Mouse (Mus musculus): ENCODE data around the gene Anks6. TPM values are rescaled to one million over a fixed set of nuclear protein-coding genes. Genes with fewer than 3 reads are reported as not detected.

Anks6 gene
- total RNA-seq, 2 experiments from 2014 or later = 14.7 to 21.2 TPM

- intact Hi-C loops (cut with DNase I) = loop anchor here (5.0 kb wide), 4 partner anchors 44 to 306 kb away; no protein-coding TSS in a partner anchor
- no peak for DNase-seq (ENCODE audit: low spot score in 2 of 2)
Observed at GRCm38 (mm10) chr4:46992827-46993473, 64.3 kb downstream of the Anks6 start.

DNA sequence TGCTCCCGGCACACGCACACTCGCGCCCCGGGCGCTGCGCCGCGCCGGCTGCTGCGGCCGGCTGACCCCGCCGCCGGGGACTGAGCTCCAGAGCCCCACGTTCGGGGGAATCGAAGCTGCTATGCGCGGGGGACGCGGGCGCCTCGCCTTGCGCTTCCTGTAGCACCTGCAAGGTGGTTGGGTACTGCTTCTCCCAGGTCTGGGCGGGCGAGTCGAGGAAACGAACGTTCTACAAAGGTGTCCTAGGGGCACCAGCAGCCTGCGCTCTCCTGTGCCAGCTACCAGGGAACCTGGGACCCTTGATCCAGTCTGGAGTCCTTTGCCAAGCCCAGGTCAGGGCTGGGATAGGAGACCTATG, 65.3 kb downstream of the Anks6 start:
- DNase-seq (ENCODE audit: low spot score in 2 of 2) = no peak
- intact Hi-C loops (cut with DNase I) = loop anchor here (5.0 kb wide), 4 partner anchors 45 to 305 kb away; no protein-coding TSS in a partner anchor

GRCm38 (mm10) chr4:46991016-46991958, 65.9 kb downstream of the Anks6 start, which contains the start of gene Gabbr2:
Gabbr2 (minus strand) TSS chr4:46991873.
- DNase-seq (ENCODE audit: low spot score in 2 of 2) = peak; percentile 82 to 92
- intact Hi-C loops (cut with DNase I) = loop anchor here (5.0 kb wide), 4 partner anchors 46 to 304 kb away; no protein-coding TSS in a partner anchor

DNA sequence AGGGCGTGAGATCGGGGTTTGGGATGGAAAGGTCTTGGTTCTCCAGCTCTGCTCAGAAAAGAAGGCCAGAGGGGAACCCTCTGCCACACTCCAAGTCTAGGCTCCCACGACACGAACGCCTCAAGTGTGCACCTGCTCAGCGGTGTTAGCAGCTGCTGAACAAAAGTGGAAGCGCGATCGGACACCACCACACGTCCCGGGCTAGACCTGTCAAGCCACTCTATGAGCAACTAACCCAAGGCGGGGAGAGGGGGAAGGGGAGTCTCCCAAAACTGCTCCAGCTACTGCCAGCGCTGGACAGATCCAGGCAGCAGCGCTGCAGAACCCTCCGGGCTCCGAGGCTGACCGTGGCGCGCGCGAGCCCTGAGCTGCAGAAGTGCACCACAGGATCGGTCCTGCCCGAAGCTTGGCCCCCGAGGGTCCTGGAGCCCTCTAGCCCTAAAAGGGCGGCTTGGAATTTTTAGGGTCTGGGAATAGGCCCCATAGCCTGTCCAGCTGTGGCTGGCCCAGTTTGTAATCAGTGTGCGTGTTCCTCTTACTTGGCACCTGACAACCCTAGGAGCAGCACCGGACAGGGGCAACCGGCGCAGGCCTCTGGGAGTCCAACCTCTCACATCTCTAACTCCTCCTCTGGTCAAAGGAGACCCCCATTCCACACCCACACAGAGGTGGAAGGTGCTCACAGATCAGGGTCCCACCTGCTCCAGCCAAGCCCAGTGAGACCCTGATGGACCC, 66.8 kb downstream of the Anks6 start:
- intact Hi-C loops (cut with DNase I) = loop anchor here (5.0 kb wide), 4 partner anchors 47 to 303 kb away; no protein-coding TSS in a partner anchor
- DNase-seq (ENCODE audit: low spot score in 2 of 2) = peak; percentile 60 to 62

GRCm38 (mm10) chr4:46989842-46990241, 67.4 kb downstream of the Anks6 start:
- intact Hi-C loops (cut with DNase I) = loop anchor here (5.0 kb wide), 4 partner anchors 47 to 303 kb away; no protein-coding TSS in a partner anchor
- peak; percentile 75 to 80 for DNase-seq (ENCODE audit: low spot score in 2 of 2)

DNA sequence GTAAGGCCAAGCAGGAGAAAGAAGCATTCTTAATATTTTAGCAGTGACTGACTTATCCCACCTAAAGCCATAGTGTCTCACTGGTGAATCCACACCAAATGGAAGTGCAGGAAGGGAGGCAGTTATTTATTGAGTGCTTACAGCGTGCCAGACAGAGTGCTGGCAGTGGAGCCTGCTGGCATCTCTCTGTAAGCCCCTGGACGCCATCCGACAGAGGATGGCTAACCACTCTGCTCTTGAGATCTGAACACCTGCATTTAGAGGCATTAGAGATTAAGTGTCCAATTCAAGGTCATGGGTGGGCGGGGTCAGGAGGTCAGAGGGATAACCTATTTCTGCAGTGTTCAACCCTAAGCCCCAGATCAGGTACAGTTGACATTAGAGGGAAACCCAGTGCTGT, 68.4 kb downstream of the Anks6 start:
- intact Hi-C loops (cut with DNase I) = no loop called here
- no peak for DNase-seq (ENCODE audit: low spot score in 2 of 2)

- intact Hi-C loops (cut with DNase I) = no loop called here
- DNase-seq (ENCODE audit: low spot score in 2 of 2) = no peak
Observed at GRCm38 (mm10) chr4:46988257-46988656, 69.0 kb downstream of the Anks6 start.

DNA sequence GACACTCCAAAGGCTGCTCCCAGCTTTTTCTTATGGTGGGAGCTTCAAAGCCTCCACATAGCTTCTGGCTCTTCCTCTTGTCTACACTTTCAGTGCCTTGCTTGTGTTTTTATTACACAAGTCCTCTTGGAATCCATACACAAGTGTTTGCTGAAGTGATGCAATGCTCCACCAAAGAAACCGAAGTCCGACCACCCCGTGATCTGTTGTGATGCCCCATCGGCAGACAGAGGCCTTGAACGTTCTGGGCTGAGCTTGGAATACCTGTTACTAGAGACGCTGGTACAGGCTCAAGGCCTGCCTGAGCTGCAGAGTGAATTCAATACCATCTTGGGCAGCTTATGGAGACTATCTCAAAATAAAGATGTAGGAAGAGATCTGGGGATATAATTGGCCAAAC, 69.4 kb downstream of the Anks6 start:
- intact Hi-C loops (cut with DNase I) = no loop called here
- DNase-seq (ENCODE audit: low spot score in 2 of 2) = no peak

DNA sequence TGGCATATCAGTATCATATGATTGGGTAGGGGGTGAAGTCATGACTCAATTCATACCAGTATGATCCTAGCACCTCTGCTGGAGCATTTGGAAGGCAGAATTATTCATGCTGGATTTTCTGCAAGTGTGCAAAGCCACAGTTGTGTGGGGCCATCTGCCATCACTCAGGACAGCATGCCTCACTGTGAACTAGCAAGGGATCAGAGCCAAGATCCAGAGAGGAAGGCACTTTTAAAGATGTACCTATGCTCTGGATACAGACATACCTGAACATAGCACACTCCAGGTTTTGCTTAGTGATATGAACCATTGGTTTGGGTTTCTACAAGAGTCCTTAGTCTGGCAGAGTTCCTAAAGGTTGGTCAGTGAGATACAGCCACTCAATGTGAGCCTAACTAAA, 71.2 kb downstream of the Anks6 start:
- intact Hi-C loops (cut with DNase I) = no loop called here
- no peak for DNase-seq (ENCODE audit: low spot score in 2 of 2)

DNA sequence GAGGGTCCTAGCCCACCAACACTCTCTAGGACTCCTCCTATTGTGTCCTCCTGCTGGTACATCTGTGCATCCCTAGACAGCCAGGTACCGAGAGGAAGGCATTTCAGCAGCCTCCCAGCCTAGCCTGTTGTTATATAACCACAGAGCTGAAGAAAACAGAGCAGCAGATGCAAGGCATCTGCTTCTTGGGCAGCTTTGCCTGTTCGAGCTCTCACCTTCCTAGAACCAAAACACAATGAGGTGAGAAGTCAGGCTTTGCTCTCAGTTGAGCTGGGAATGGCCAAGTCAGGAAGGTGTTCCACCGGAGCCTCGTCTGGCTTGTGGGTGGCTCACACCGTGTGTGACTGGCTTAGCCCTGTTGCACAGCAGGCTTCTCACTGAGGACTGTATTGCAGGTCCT, 74.3 kb downstream of the Anks6 start:
- DNase-seq (ENCODE audit: low spot score in 2 of 2) = peak; percentile 38 to 55
- intact Hi-C loops (cut with DNase I) = no loop called here

DNA sequence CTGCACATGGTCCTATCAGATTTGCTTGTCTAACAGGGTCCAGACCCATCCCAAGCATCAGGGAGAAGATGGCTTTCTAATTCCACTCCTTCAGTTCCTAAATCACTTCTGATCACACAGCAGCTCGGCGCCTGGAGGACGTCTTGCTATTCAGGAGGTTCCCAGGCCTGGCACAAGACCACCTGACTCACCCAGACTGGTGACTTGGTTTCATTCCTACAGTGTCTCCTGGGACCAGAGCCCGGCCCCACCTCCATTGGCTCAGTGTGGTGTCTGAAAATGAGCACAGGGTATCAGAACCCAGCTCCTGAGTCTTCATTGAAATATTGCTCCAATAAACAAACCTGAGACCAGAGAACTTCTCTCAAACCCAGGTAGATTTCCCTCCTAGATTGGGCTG, 75.1 kb downstream of the Anks6 start:
- intact Hi-C loops (cut with DNase I) = no loop called here
- DNase-seq (ENCODE audit: low spot score in 2 of 2) = peak in 1 of 2 experiments; percentile 42

GRCm38 (mm10) chr4:46978371-46978770, 78.9 kb downstream of the Anks6 start:
- no peak for DNase-seq (ENCODE audit: low spot score in 2 of 2)

GRCm38 (mm10) chr4:46977161-46977560, 80.1 kb downstream of the Anks6 start:
- no peak for DNase-seq (ENCODE audit: low spot score in 2 of 2)
- intact Hi-C loops (cut with DNase I) = no loop called here

More at GRCm38 (mm10) chr4:46978371-46978770, 78.9 kb downstream of the Anks6 start:
- intact Hi-C loops (cut with DNase I) = no loop called here

DNA sequence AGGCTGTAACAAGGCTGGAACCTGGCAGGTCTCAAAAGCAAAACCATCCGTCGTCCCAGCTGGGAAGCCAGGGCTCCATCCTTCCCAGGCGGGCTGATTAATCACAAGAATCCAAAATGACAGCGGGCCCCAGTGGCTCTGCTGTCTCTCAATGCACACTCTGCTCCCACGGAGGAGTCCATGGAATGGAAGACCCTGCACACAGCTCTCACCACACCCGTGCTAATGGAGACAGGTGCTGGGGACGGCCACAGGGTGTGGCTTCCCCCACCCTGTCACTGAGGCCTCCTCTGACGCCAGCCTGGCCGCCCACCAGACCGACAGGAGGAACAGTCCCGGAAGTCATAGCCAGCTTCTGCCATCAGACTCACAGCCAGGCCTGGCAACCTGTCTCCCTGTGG, 80.6 kb downstream of the Anks6 start:
- intact Hi-C loops (cut with DNase I) = no loop called here
- peak in 1 of 2 experiments; percentile 52 for DNase-seq (ENCODE audit: low spot score in 2 of 2)

DNA sequence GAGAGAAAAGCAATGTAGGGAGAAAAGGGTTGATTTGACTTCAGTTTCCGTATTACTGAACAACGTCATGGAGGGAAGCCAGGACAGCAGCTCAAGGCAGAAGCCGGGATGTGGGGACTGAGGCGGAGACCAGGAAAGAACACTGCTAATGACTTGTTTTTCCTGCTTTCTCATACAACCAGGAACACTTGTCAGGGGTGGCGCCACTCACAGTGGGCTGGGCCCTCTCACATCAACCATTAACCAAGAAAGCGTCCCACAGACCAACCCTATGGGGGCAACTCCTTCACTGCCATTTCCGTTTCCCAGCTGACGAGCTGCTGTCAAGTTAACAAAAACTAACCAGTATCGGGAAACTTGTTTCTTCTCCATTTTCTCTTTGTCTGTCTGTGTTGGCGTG, 83.9 kb downstream of the Anks6 start:
- intact Hi-C loops (cut with DNase I) = no loop called here
- no peak for DNase-seq (ENCODE audit: low spot score in 2 of 2)

DNA sequence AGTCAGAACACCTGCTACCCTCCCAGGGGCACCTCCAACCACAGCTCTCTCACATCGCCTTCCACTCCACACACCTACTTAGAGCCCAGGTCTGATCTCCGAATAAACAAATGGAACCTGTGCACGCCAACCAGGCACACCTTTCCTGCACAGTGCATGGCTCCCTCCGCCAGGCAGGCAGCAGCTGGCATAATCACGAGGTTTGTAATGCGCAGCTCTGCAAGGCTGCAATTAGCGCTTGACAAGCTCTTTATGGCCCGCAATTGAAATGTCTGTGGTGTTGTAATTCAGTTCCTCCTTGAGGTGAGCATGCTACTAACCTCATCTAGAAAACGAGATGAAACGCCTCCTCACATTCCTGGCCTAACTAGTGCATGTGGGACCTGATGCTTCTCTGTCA, 89.2 kb downstream of the Anks6 start:
- no peak for DNase-seq (ENCODE audit: low spot score in 2 of 2)
- intact Hi-C loops (cut with DNase I) = loop anchor here (5.0 kb wide), 1 partner anchor 36 kb away; no protein-coding TSS in a partner anchor

DNA sequence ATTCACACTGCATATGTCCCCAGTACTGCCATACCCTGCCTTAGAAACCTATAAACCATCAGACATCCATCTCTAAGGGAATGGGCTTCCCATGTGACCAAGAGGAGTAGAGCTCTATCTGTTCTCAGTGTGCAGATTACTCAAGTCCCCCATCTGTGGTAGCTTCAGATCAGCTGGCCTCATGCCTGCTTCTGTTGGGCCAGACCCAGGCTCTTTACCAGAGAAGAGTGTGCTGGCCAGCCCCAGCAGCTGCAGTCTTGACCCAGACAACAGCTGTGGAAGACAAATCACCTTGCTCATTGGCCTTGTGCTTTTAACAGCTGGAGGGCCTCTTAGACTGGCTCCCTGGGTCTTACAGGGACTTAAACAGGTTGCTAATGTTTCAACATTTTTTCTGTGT, 90.7 kb downstream of the Anks6 start:
- intact Hi-C loops (cut with DNase I) = loop anchor here (5.0 kb wide), 1 partner anchor 34 kb away; no protein-coding TSS in a partner anchor
- DNase-seq (ENCODE audit: low spot score in 2 of 2) = no peak
